Mouse (Mus musculus): ENCODE measurements around the gene Hist1h4b.
A peak's percentile ranks its signal among the peaks of the same experiment; 100 is the strongest.

DNA sequence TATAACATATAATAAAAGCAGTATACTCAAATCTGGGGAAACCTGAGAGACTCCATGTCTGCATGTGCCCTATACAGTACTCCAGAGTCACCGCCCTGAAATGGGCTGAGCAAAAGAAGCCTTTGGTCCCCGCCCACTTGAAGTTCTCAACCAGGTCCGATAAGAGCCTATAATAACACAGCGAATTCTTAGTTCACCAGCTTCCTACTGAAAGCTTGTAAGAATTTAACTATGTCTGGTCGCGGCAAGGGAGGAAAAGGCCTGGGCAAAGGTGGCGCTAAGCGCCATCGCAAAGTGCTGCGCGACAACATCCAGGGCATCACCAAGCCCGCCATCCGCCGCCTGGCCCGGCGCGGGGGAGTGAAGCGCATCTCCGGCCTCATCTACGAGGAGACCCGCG is at the start of gene Hist1h4b:
- peak in 1 of 2 experiments; percentile 98; a peak in 2 of 4 replicates for TF ChIP-seq POLR2A (IDR thresholded peaks at IDR 0.05; ENCODE audit: control insufficient read depth in 1 of 2, insufficient read depth in 1 of 2, low read depth in 1 of 2, low read length in 2 of 2, poor library complexity in 1 of 2)
- no peak for TF ChIP-seq CTCF (IDR thresholded peaks at IDR 0.05 in 2 of 3, conservative IDR thresholded peaks at IDR 0.05 in 1 of 3; ENCODE audit: control insufficient read depth in 1 of 3, insufficient read depth in 1 of 3, low read depth in 2 of 3, low read length in 3 of 3, poor library complexity in 1 of 3, severe bottlenecking in 1 of 3)
- TF ChIP-seq TBP (IDR thresholded peaks at IDR 0.05; ENCODE audit: low read depth, low read length), result peak; percentile 99
- TF ChIP-seq ZMIZ1 (IDR thresholded peaks at IDR 0.05; ENCODE audit: low read depth, low read length), result no peak
- TF ChIP-seq TCF12 (IDR thresholded peaks at IDR 0.05; ENCODE audit: low read depth, low read length), result no peak
- no peak for TF ChIP-seq ZNF384 (IDR thresholded peaks at IDR 0.05; ENCODE audit: low read depth, low read length)
- no peak for TF ChIP-seq SIN3A (IDR thresholded peaks at IDR 0.05; ENCODE audit: low read length)
- TF ChIP-seq ZC3H11A (IDR thresholded peaks at IDR 0.05; ENCODE audit: low read depth, low read length), result no peak

Data from MEL (cell line).